Mouse (Mus musculus): ENCODE results near the gene Wfdc12. TPM values are rescaled to one million over a fixed set of nuclear protein-coding genes. Genes with fewer than 3 reads are reported as not detected.
"Not testable (repeated sequence)": the region's sequence is repeated elsewhere in the genome, so short reads cannot be mapped to it uniquely, and the experiment has no call there.

Wfdc12 gene
- total RNA-seq (2021) = under 1 TPM in 1 of 2 experiments, not detected in 1; 0.83 TPM
- long read RNA-seq, experiment 1 = 0 reads
- long read RNA-seq, experiment 2, partial matches to known transcripts = 0 of 2 reads
- long read RNA-seq, experiment 2, other reads (novel, unspliced or antisense) = 0 of 2 reads

DNA sequence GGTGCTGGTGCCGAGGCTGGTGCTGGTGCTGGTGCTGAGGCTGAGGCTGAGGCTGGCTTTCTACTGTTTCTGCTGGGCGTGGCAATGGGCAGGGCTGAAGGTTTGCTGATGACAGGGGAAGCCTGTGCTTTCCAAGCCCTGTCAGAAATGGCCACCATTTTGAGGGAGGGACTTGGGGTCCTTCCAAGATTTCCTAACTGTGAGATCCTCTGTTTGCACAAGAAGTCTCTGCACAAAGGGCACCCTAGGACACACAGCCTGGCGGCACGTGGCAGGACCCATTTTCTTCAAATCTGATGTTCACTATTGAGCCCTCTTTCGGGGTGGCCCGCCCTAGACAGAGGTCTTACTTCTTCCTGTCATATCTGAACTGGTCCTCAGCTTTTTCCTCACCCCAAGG, at the start of gene Wfdc12:
Gene Wfdc12 (minus strand): TSS at position 33 of the 400 bp plus-strand sequence.
- no peak for DNase-seq (ENCODE audit: low spot score in 2 of 2)

GRCm38 (mm10) chr2:164238366-164238765, 48.0 kb upstream of the Wfdc12 start, which contains the start of gene Svs2:
Gene Svs2 (minus strand): TSS chr2:164238466.
- DNase-seq (ENCODE audit: low spot score in 2 of 2) = no peak

DNA sequence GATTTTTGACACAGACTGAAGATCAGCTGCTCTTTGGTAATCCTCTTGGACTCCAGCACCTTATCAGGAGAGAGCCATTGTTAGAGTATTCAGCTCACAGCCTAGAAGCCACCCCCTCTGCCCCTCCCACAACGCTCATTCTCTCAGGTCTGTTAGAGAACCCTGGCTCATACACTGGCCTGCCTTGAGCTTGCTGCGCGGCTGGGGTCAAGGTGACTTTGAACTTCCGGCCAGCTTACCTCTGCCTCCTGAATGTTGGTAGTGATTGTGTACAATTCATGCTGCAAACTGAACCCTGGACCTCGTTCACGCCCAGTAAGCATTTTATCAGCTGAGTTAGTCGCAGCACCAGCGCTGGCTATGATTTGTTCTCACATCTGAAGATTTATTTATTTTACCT, 42.3 kb upstream of the Wfdc12 start:
- DNase-seq (ENCODE audit: low spot score in 2 of 2) = no peak

- no peak for DNase-seq (ENCODE audit: low spot score in 2 of 2)
Measured at GRCm38 (mm10) chr2:164228361-164229070, 38.1 kb upstream of the Wfdc12 start.

- no peak for DNase-seq (ENCODE audit: low spot score in 2 of 2)
Measured at GRCm38 (mm10) chr2:164221522-164221921, 31.1 kb upstream of the Wfdc12 start, which contains the start of gene Wfdc15b. Gene Wfdc15b (minus strand): TSS chr2:164221660.

DNA sequence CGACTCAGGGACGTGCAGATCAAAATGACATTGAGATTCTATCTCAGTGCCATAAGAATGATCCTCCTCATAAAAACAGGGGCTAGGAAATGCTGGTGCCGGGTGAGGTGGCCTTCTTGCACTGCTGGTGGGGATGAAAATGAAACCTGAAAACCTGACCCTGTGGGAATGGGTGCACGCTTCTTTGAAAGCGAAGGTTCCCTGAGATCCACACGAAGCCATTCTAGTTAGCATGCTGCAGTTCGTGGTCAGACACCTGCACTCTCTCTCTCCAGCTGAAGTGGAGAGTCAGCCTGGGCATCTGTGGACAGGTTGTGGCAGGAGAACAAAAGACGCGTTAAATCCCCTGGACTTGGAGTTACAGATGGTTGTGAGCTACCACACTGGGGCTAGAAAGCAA, 28.9 kb upstream of the Wfdc12 start:
- DNase-seq (ENCODE audit: low spot score in 2 of 2) = no peak

DNA sequence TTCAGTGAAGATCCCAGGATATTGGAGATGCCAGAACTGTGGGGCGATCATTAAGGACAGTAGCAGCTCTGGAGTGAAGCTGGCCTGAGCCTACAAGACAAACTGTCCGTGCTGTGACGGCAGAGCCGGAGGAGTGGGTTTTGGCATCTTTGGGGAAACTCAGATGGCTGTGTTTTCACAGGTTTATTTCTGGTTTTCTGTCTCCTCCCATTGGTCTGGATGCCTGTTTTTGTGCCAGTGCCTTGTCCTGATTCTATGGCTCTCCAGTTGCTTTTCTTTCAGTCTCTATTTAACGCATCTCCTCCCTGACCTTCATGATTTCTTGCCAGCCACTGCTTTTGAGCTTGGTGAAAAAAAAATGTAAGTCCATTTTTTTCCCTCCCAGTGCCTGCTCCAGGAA, 22.3 kb upstream of the Wfdc12 start:
- no peak for DNase-seq (ENCODE audit: low spot score in 2 of 2)

- no peak for DNase-seq (ENCODE audit: low spot score in 2 of 2)
Measured at GRCm38 (mm10) chr2:164210892-164211291, 20.5 kb upstream of the Wfdc12 start.

- DNase-seq (ENCODE audit: low spot score in 2 of 2) = no peak
Measured at GRCm38 (mm10) chr2:164206676-164207075, 16.3 kb upstream of the Wfdc12 start.

DNA sequence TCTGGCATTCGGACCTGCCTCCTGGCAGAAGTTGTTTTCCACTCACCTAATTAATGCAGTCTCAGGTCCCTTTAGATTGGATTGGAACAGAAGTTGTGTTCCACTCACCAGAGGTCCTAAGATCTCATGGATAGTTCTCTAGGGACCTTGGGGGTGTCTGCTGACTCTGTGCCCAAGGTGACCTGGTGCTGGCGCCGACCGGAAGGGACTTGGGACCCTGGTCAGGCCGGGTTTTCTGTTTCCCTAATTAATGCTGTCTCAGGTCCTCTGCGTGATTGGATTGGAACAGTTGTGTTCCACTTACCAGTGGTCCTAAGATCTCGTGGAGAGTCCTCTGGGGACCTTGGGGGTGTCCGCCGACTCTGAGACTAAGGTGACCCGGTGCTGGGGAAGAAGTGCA, 15.6 kb upstream of the Wfdc12 start:
- DNase-seq (ENCODE audit: low spot score in 2 of 2) = not testable (repeated sequence)

- DNase-seq (ENCODE audit: low spot score in 2 of 2) = no peak
Measured at GRCm38 (mm10) chr2:164199626-164200327, 9.4 kb upstream of the Wfdc12 start, which contains the start of gene Wfdc15a. Gene Wfdc15a (minus strand): TSS chr2:164200130.

DNA sequence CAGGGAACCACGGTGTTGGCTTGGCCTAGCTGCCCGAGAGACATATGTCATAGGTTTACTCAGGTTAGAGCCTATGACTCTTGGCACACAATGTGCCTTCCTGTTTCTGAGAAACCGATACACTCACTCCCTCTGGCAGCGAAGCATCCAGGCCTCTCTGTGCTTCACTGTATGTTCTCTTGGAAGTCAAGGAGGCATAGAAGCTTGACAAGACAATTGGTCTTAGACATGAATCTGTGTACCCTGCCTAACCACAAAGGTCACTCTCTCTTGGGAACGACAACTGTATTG, 6.2 kb upstream of the Wfdc12 start:
- DNase-seq (ENCODE audit: low spot score in 2 of 2) = no peak

DNA sequence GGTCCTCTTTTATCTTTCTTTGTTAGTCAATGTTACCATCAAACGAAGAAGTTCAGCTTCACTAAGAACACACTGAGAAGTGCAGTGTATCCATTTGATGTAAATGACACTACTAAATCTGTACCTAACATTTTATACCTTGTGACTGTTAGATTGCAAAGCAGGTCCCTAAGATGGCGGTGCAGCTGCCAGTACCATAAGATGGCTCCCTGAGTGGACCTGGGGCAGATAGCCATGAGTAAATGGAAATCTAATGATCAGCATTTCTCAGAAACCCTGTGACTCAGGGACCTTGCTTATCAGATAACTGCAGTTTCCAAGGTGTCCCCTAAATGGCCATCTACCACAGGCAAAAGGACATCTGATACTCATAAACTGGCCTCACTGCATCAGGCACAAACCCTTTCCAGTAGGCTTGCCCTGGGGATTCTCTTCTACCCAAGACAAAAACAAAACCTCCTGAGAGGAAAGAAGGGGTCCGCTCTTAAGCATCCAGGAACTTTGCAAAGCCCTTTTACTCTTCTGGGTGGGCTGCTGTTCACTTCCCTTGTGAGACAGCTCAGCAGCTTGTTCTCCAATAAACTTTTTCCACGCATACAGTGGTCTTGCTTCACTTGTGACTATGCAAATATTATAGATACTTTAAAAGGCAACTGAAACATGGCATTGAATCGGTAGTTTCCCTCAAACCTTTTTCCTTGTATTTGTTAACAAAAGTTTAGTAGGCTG, 5.7 kb upstream of the Wfdc12 start:
- peak in 1 of 2 experiments; percentile 25 for DNase-seq (ENCODE audit: low spot score in 2 of 2)

DNA sequence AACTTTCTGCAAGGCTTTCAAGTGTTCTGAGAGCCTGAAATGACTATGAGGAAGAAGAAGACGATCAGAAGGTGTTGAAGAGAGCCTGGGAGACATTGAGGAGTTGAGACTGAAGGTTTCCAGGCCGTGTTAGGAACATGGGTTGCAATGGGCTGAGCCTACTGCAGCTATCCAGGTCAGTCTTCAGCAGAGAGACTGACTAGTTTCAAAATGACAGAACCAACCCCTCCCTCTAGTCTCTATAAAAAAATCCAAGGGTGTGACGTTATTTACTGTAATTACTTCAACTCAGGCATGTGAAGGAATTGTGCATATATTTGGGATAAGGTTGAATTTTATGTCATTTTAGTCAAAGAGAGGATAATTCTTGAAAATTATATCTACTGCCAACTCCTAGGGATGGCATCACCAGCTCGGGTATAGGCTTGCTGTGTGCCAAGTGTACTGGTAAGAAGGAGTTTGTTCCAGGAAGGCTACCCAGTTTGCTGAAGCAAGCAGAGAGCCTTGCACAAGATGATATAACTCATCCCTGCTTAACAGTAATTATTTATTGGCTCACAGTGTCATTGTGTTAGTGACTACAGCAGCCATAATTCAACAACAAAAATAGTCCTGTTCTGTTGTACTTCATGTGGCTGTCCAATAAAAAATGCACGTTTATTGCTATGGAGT, 4.7 kb upstream of the Wfdc12 start:
- DNase-seq (ENCODE audit: low spot score in 2 of 2) = no peak

DNA sequence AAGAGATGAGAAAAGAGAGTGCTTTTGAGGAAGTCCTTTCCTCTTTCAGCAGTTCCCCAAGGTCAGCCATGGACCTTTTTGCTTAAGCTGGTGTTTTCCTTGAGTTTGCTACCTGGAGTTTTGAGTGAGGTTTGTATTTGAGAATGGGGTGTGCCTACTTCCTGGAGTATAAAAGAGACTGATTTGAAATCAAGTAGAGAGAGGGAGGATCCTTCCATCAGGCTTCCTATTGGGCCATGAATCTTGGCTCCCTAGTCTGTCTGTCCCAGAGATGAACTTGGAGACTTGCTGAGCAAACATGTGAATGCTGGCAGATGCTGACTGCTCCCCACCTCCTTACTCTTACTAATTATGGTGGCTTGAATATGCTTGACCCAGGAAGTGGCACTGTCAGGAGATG, 1.9 kb upstream of the Wfdc12 start:
- DNase-seq (ENCODE audit: low spot score in 2 of 2) = no peak

DNA sequence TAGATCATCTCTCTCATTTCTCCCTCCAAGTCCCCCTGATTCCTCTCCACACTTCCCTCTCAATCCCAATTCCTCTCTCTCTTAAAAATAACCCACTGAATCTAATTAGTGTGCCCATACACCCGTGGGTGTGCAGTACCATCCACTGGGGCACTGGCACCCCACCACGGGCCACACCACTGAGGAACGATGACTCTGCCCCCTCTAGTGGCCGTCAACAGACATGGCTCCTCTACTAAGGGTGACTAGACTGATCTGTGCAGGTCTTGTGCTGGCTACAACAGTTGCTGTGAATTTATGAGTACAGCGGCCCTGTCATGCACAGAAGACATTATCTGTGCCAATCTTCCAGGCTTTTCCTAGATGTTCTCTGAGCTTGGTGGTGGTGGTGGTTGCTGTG, 1.7 kb downstream of the Wfdc12 start:
- no peak for DNase-seq (ENCODE audit: low spot score in 2 of 2)

DNA sequence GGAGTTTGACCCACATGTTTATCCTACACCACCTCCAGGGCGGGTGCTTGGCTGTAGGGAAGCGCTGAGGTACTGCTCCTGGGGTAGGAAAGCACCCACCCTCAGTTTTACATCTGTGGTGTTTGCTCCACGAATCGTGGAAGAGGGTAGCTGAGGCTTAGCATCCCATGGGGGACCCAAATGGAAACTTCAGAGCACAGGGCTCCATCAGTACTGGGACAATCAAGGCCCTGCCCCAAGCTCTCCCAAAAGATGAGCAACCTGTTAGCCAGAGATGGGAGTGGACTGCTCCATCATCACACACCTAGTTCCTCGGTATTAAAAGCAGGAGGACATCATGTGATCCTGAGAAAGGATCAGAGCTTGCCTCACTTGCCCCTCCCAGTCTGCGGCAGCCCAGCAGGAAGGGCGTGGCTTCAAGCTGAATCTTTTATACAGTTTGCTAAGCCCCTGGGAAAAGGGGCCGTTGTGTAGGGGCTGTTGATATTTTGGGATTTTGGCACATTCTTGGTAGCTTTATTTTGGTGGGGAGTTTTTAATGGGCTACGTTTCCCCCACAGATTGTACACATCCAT, 6.2 kb downstream of the Wfdc12 start:
- DNase-seq (ENCODE audit: low spot score in 2 of 2) = peak in 1 of 2 experiments; percentile 10

DNA sequence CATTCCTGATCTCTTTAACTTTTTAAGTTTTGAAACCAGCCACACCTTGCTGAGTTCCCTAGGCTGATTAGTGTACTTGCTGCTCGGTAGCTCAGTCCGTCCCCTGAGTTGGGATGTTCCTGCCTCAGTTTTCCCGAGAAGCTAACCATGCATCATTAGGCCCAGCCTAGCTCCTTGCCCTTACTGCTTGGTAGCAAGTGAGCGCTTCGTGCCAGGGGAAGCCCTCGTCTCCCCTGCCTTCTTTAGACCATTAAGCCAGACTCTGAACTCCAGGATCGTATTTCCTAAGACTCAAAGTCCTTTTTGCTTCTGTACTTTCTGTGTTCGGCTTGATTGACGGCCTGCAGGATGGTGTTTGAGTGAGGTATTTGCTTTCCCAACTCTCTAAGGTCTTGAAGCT, 7.1 kb downstream of the Wfdc12 start:
- peak in 1 of 2 experiments; percentile 6 for DNase-seq (ENCODE audit: low spot score in 2 of 2)

- peak in 1 of 2 experiments; percentile 2 for DNase-seq (ENCODE audit: low spot score in 2 of 2)
Measured at GRCm38 (mm10) chr2:164182692-164183255, 7.6 kb downstream of the Wfdc12 start, which contains the start of gene Wfdc5. Gene Wfdc5 (minus strand): TSS chr2:164182742.

DNA sequence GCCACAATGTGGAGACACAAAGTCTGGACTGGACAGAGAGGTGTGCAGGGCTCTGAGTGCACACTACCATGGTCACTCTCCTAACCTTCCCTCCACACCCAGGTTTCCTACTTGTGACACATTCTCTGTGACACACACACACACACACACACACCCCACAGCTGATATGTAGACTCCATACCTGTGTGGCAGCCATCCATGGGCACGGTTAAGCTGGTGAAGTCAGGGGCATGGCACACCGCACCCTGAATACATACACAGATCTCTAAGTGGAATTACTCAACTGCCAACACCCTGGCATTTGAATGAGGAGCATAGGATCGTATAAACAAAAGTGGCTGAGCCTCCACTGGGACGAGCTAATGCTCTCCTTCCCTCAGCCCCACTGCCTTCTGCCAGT, 9.6 kb downstream of the Wfdc12 start:
- DNase-seq (ENCODE audit: low spot score in 2 of 2) = peak in 1 of 2 experiments; percentile 4

All from adrenal gland, adult 18-20 months (tissue).